Mouse (Mus musculus) embryonic facial prominence, embryonic 14.5 days (tissue): ENCODE measurements around the gene Ppp1r2. TPM values are rescaled to one million over a fixed set of nuclear protein-coding genes. Genes with fewer than 3 reads are reported as not detected.
A peak's percentile ranks its signal among the peaks of the same experiment; 100 is the strongest.

ENCODE experiments used
- ATAC-seq: fragments of 200-750 bp; cut with Nextera tagmentation; 2 replicates; pipeline ENCODE4 v1.8.0; 2017; ENCODE audit warnings: low read depth, moderate number of reproducible peaks, moderate TSS enrichment
- DNase-seq: peaks from one replicate; pipeline ENCODE4 v3.0.0-alpha.2; 2015; ENCODE audit warnings: low spot score
- H3K27ac ChIP-seq: fragments of 300-500 bp; sonication (generic); replicated peaks from 2 replicates; pipeline ENCODE4 v1.5.1; 2014; ENCODE audit warnings: low read depth, mild to moderate bottlenecking, low read length, moderate library complexity
- H3K27me3 ChIP-seq: fragments of 300-500 bp; sonication (generic); replicated peaks from 2 replicates; pipeline ENCODE4 v1.6.1; 2014; ENCODE audit warnings: low read length; ENCODE audit not compliant: control insufficient read depth, insufficient read depth
- H3K36me3 ChIP-seq: fragments of 300-500 bp; sonication (generic); 2 replicates; pipeline ENCODE4 v1.6.1; 2014; ENCODE audit warnings: low read length, mixed read lengths; ENCODE audit not compliant: control insufficient read depth, insufficient read depth
- H3K4me1 ChIP-seq: fragments of 300-500 bp; sonication (generic); 2 replicates; pipeline ENCODE4 v1.6.1; 2014; ENCODE audit warnings: antibody characterized with exemption, low read length; ENCODE audit not compliant: control insufficient read depth, insufficient read depth
- H3K4me2 ChIP-seq: fragments of 300-500 bp; sonication (generic); 2 replicates; pipeline ENCODE4 v1.6.1; 2014; ENCODE audit warnings: low read depth, mild to moderate bottlenecking, low read length, moderate library complexity, mixed read lengths
- H3K4me3 ChIP-seq: fragments of 300-500 bp; sonication (generic); 2 replicates; pipeline ENCODE4 v1.5.1; 2014; ENCODE audit warnings: low read depth, mild to moderate bottlenecking, low read length
- H3K9ac ChIP-seq: fragments of 300-500 bp; sonication (generic); 2 replicates; pipeline ENCODE4 v1.6.1; 2014; ENCODE audit warnings: low read depth, mild to moderate bottlenecking, low read length, moderate library complexity, mixed read lengths
- H3K9me3 ChIP-seq: fragments of 300-500 bp; sonication (generic); 2 replicates; pipeline ENCODE4 v1.6.1; 2016; ENCODE audit warnings: low read length; ENCODE audit not compliant: control insufficient read depth
- WGBS: fragments of 180-500 bp; shearing (Covaris S2); extraction: QIAGEN DNeasy Blood & Tissue Kit; methylation state at CpG from one replicate; pipeline ENCODE4 v1.1.7; 2014; 5-methylcytosine and 5-hydroxymethylcytosine counted together
- polyA plus RNA-seq: library from polyadenylated mRNA; unstranded; fragments of >200 nt; fragmentation: Nextera tagmentation; extraction: Ambion mirVana; gene quantifications from 2 replicates; pipeline ENCODE4 v1.2.1, GENCODE M21; 2014

The Ppp1r2 gene
- polyA plus RNA-seq, 1 experiment from 2014 or later: 106 TPM

DNA sequence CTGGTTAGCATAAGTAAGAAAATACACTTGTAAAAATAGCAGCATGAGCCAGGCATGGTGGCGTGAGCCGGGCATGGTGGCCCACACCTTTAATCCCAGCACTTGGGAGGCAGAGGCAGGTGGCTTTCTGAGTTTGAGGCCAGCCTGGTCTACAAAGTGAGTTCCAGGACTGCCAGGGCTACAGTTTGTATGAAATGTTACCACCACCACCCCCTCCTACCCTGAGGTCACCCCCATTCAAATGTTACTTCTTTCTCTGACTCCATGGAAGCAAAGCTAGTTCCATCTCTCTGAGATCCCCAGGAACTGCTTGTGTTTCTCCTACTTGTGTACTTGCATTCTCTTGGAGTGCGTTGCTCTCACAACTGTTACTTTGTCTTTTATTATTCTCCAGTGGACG lies 5.1 kb upstream of the Ppp1r2 start:
- H3K4me3 ChIP-seq: no peak overlapping the region
- ATAC-seq (no peak), DNase-seq (no peak)
- no peak overlapping the region for H3K4me2 ChIP-seq
- H3K9ac ChIP-seq: no peak overlapping the region
- no peak overlapping the region for H3K27ac ChIP-seq
- no peaks in the 10 kb centered on the region for H3K36me3 ChIP-seq
- H3K27me3 ChIP-seq: no peaks in the 10 kb centered on the region
- WGBS: 87% methylated on average over 4 of the region's 4 CpGs
- peaks cover 6% of the 10 kb centered on the region; the same call in 1 of the 2 replicates for H3K4me1 ChIP-seq
- H3K9me3 ChIP-seq: no peaks in the 10 kb centered on the region

GRCm38 (mm10) chr16:31278581-31278980 lies 3.5 kb upstream of the Ppp1r2 start:
- Histone ChIP-seq H3K27me3 (no peaks in the 10 kb centered on the region), H3K4me2 (no peak overlapping the region), H3K4me3 (no peak overlapping the region), H3K27ac (no peak overlapping the region), H3K4me1 (peaks cover 10% of the 10 kb centered on the region), H3K36me3 (no peaks in the 10 kb centered on the region), H3K9me3 (no peaks in the 10 kb centered on the region), H3K9ac (no peak overlapping the region)
- 76% methylated on average over 6 of the region's 6 CpGs for WGBS
- DNase-seq (no peak), ATAC-seq (no peak)

GRCm38 (mm10) chr16:31278081-31278480 lies 3.0 kb upstream of the Ppp1r2 start:
- 57% methylated on average over 2 of the region's 2 CpGs for WGBS
- no peaks in the 10 kb centered on the region for H3K27me3 ChIP-seq
- H3K27ac ChIP-seq: no peak overlapping the region
- H3K9ac ChIP-seq: no peak overlapping the region
- peaks cover 15% of the 10 kb centered on the region for H3K4me1 ChIP-seq
- no peak for ATAC-seq
- DNase-seq: no peak
- no peak overlapping the region for H3K4me3 ChIP-seq
- H3K4me2 ChIP-seq: no peak overlapping the region
- H3K9me3 ChIP-seq: no peaks in the 10 kb centered on the region
- no peaks in the 10 kb centered on the region for H3K36me3 ChIP-seq

- H3K4me1 ChIP-seq: peaks cover 23% of the 10 kb centered on the region
- H3K27ac ChIP-seq: peak overlapping the region; percentile 54
- no peaks in the 10 kb centered on the region for H3K9me3 ChIP-seq
- no peak overlapping the region for H3K9ac ChIP-seq
- H3K4me3 ChIP-seq: no peak overlapping the region
- no peak for ATAC-seq
- no peak overlapping the region for H3K4me2 ChIP-seq
- H3K27me3 ChIP-seq: no peaks in the 10 kb centered on the region
- peak; percentile 34 for DNase-seq
- WGBS: 61% methylated on average over 7 of the region's 7 CpGs
- no peaks in the 10 kb centered on the region for H3K36me3 ChIP-seq
These were observed 1.9 kb upstream of the Ppp1r2 start for GRCm38 (mm10) chr16:31276962-31277361.

DNA sequence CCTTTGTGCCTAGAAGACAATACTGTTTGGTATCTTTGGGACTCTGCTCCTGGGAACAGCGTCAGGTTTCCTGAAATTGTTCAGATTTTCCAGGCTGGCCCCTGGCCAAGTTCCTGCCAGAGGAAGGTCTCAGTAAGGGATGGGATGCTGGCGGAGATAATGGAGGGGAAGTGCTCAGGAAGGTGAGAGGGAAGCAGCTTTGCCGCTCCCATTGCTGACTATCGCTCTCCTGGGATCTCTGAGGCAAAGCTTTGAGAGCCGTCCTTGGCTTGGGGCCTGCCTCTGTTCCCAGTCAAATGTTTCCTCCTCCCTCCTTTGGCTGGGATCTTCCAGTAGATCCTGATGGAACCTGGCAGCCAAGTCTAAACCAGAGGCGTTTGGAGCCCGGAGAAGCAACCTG lies 1.5 kb upstream of the Ppp1r2 start:
- peak overlapping the region; percentile 54; the same call in 1 of the 2 replicates for H3K27ac ChIP-seq
- peaks cover 1% of the 10 kb centered on the region; the same call in 1 of the 2 replicates for H3K36me3 ChIP-seq
- 42% methylated on average over 7 of the region's 7 CpGs for WGBS
- no peak overlapping the region for H3K9ac ChIP-seq
- ATAC-seq (no peak), DNase-seq (peak; percentile 78)
- no peaks in the 10 kb centered on the region for H3K9me3 ChIP-seq
- H3K27me3 ChIP-seq: no peaks in the 10 kb centered on the region
- H3K4me3 ChIP-seq: no peak overlapping the region
- H3K4me2 ChIP-seq: 0 out of 2 replicates have a peak overlapping the region, but pooled peaks have one; percentile 9
- peaks cover 23% of the 10 kb centered on the region for H3K4me1 ChIP-seq

DNA sequence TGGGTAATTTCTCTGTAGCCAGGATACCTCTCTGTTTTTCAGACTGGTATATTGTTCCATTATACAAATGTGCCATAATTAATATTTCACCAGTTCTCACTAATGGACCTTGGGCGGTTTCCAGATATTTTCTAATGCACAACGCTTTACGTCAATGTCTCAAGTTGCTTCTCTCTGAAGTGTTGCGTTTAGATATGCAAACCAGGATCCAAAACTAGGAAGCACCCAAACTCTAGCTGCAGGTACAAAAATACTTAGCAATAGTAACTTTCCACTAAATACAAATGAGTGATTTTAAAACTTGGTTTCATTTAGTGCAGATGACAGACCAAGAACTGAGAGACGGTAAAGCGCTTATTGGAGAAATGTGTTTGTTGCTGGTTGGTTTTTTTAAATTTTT lies 993 bp downstream of the Ppp1r2 start:
- Histone ChIP-seq H3K4me3 (peak overlapping the region; percentile 89), H3K9me3 (no peaks in the 10 kb centered on the region), H3K36me3 (peaks cover 6% of the 10 kb centered on the region; the same call in 1 of the 2 replicates), H3K4me2 (peak overlapping the region; percentile 70), H3K9ac (peak overlapping the region; percentile 96), H3K27me3 (no peaks in the 10 kb centered on the region), H3K27ac (peak overlapping the region; percentile 86; the same call in 1 of the 2 replicates), H3K4me1 (peaks cover 23% of the 10 kb centered on the region)
- peak; percentile 22 for DNase-seq
- no peak for ATAC-seq
- WGBS: 2% methylated on average over 6 of the region's 6 CpGs

DNA sequence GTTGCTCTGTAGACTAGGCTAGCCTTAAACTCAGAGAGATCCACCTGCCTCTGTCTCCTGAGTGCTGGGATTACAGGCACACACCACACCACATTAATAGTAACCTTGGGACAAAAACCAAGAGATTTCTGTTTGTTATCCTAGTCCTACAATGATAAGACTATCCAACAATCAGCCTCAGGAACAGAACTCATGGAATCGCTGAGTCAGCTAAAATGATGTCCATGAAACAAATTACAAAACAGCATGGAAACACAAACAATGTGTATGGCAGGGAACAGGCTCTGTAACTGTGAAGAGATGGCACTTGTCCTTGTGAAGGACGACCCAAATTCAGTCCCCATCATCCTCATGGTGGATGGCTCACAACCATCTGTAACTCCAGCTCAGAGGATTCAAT lies 8.4 kb downstream of the Ppp1r2 start:
- Histone ChIP-seq H3K4me3 (no peak overlapping the region), H3K4me1 (no peaks in the 10 kb centered on the region), H3K9ac (no peak overlapping the region), H3K9me3 (no peaks in the 10 kb centered on the region), H3K27ac (no peak overlapping the region), H3K36me3 (peaks cover 30% of the 10 kb centered on the region), H3K4me2 (no peak overlapping the region), H3K27me3 (no peaks in the 10 kb centered on the region)
- WGBS: 91% methylated on average over 2 of the region's 2 CpGs
- ATAC-seq (no peak), DNase-seq (no peak)

DNA sequence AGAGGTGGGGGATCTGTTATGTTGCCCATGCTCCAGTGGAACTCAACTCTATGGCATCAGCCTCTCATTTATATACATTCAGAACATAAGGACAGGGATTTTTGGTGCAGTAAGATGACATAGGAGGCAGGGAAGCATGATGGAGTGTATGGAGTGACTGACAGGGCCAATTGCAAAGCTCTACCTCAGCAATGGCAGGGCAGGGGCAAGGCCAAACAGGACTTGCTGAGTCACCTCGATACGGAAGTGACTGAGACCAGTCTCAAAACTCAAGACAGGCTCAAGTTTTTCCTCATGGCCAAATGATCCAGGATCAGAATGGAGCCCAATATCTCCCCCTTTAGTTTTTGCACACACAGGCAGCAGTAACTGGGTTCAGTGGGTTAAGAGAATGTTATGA lies 18.9 kb downstream of the Ppp1r2 start:
- H3K9ac ChIP-seq: no peak overlapping the region
- H3K4me3 ChIP-seq: no peak overlapping the region
- 90% methylated on average over 2 of the region's 2 CpGs for WGBS
- no peak overlapping the region for H3K27ac ChIP-seq
- H3K27me3 ChIP-seq: no peaks in the 10 kb centered on the region
- H3K4me1 ChIP-seq: no peaks in the 10 kb centered on the region
- no peak overlapping the region for H3K4me2 ChIP-seq
- no peak for DNase-seq
- H3K9me3 ChIP-seq: no peaks in the 10 kb centered on the region
- no peak for ATAC-seq
- H3K36me3 ChIP-seq: peaks cover 69% of the 10 kb centered on the region

DNA sequence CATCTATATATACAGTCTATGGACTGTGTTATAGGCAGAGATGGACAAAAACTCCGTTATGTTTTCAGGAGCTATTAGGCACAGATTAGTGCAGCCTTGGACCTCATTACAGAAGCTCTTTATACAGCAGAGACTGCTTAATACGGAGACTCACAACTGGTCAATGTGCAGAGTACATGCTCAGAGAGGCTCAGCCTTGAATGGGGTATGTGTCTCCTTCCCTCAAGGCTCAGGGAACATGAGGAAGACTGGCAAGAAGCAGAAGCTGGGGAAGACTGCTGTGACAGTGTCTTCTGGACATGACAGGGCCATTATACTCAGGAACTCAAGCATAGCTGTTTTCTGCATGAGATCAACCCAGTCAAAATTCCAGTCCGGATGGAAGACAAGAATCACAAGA lies 19.4 kb downstream of the Ppp1r2 start:
- H3K9ac ChIP-seq: no peak overlapping the region
- peaks cover 69% of the 10 kb centered on the region for H3K36me3 ChIP-seq
- H3K4me3 ChIP-seq: no peak overlapping the region
- DNase-seq (no peak), ATAC-seq (peak; percentile 55)
- no peaks in the 10 kb centered on the region for H3K4me1 ChIP-seq
- H3K9me3 ChIP-seq: no peaks in the 10 kb centered on the region
- WGBS: 73% methylated on average over 3 of the region's 3 CpGs
- H3K27ac ChIP-seq: no peak overlapping the region
- H3K4me2 ChIP-seq: no peak overlapping the region
- H3K27me3 ChIP-seq: no peaks in the 10 kb centered on the region
